Mouse (Mus musculus) activated CD4-positive, CD25-positive, alpha-beta regulatory T cell, adult 4 months (primary cell): ENCODE results near the gene Nfat5. TPM values are rescaled to one million over a fixed set of nuclear protein-coding genes. Genes with fewer than 3 reads are reported as not detected.

Source experiments
- ATAC-seq: one replicate; pipeline ENCODE4 v1.8.0; 2017
- polyA plus RNA-seq, 2 experiments: library from polyadenylated mRNA; unstranded; fragments of 100-300 nt; shearing (Covaris generic); gene quantifications; one replicate each; pipeline ENCODE4 v1.2.1; 2017

The Nfat5 gene
- 10 to 100 TPM; 13.4 to 16.4 TPM for polyA plus RNA-seq

GRCm38 (mm10) chr8:107292928-107293601 lies at the start of gene Nfat5:
Nfat5 (plus strand) TSS chr8:107293470.
- peak; percentile 75 for ATAC-seq

GRCm38 (mm10) chr8:107244218-107244617 lies 49.1 kb upstream of the Nfat5 start:
- no peak for ATAC-seq

- ATAC-seq: no peak
Measured at GRCm38 (mm10) chr8:107248456-107248855, 44.8 kb upstream of the Nfat5 start.

- no peak for ATAC-seq
Measured at GRCm38 (mm10) chr8:107251481-107252104, 41.7 kb upstream of the Nfat5 start.

GRCm38 (mm10) chr8:107253121-107253520 lies 40.1 kb upstream of the Nfat5 start:
- no peak for ATAC-seq

- ATAC-seq: peak; percentile 61
Measured at GRCm38 (mm10) chr8:107254403-107254802, 38.9 kb upstream of the Nfat5 start.

- ATAC-seq: peak; percentile 63
Measured at GRCm38 (mm10) chr8:107254951-107255457, 38.3 kb upstream of the Nfat5 start.

- ATAC-seq: no peak
Measured at GRCm38 (mm10) chr8:107257223-107257622, 36.0 kb upstream of the Nfat5 start.

GRCm38 (mm10) chr8:107260120-107260519 lies 33.1 kb upstream of the Nfat5 start:
- no peak for ATAC-seq

- no peak for ATAC-seq
Measured at GRCm38 (mm10) chr8:107261172-107261571, 32.1 kb upstream of the Nfat5 start.

- no peak for ATAC-seq
Measured at GRCm38 (mm10) chr8:107262046-107262705, 31.1 kb upstream of the Nfat5 start.

- no peak for ATAC-seq
Measured at GRCm38 (mm10) chr8:107265811-107266210, 27.5 kb upstream of the Nfat5 start.

- ATAC-seq: no peak
Measured at GRCm38 (mm10) chr8:107268501-107268900, 24.8 kb upstream of the Nfat5 start.

- no peak for ATAC-seq
Measured at GRCm38 (mm10) chr8:107269191-107269590, 24.1 kb upstream of the Nfat5 start.

- no peak for ATAC-seq
Measured at GRCm38 (mm10) chr8:107269617-107270139, 23.6 kb upstream of the Nfat5 start.

- no peak for ATAC-seq
Measured at GRCm38 (mm10) chr8:107270287-107270686, 23.0 kb upstream of the Nfat5 start.

GRCm38 (mm10) chr8:107270751-107271150 lies 22.5 kb upstream of the Nfat5 start:
- no peak for ATAC-seq

- ATAC-seq: no peak
Measured at GRCm38 (mm10) chr8:107277323-107277883, 15.9 kb upstream of the Nfat5 start.

GRCm38 (mm10) chr8:107278571-107278970 lies 14.7 kb upstream of the Nfat5 start:
- ATAC-seq: no peak

- no peak for ATAC-seq
Measured at GRCm38 (mm10) chr8:107286686-107287085, 6.6 kb upstream of the Nfat5 start.

GRCm38 (mm10) chr8:107287522-107287921 lies 5.7 kb upstream of the Nfat5 start:
- ATAC-seq: no peak

GRCm38 (mm10) chr8:107291171-107291601 lies 2.1 kb upstream of the Nfat5 start:
- ATAC-seq: peak; percentile 16
